ENCODE assay signal across 18 mouse cellular contexts in genomic region chr1:80427425-80427824, GRCm38 (mm10). TPM values are rescaled to one million over a fixed set of nuclear protein-coding genes. Genes with fewer than 3 reads are reported as not detected.
DNase-seq lines count a peak whose midpoint lies in the region; ATAC-seq and TF ChIP-seq lines count a peak whose summit lies in the region.
"Had no signal": no experiment of that assay in that cellular context is flagged by ENCODE, and none has a peak within 500 bp of the region (broad histone marks: within the 10 kb centered on the region; RNA-seq: fewer than 3 reads in every experiment).

No protein-coding gene starts in this region.

- no peak overlapping the region for H3K4me3 ChIP-seq in kidney, adult 2 months (ENCODE audit: insufficient read depth, low read depth, low read length)
- H3K4me3 ChIP-seq in stomach, embryonic 14.5 days (ENCODE audit: low read depth, low read length): no peak overlapping the region
- H3K4me3 ChIP-seq in forebrain, embryonic 15.5 days: no peak overlapping the region
- H3K4me3 ChIP-seq: embryonic facial prominence, embryonic 13.5 days; intestine, embryonic 15.5 days; megakaryocyte, embryonic 14.5 days had no signal

- WGBS in kidney, adult 2 months: 40% methylated on average over 1 of the region's 1 CpGs
- 40% methylated on average over 1 of the region's 1 CpGs for WGBS in stomach, embryonic 14.5 days
- whole genome bisulfite sequencing in forebrain, embryonic 15.5 days: 77% methylated on average over 1 of the region's 1 CpGs

- TF ChIP-seq POLR2A in kidney, adult 2 months (IDR thresholded peaks at IDR 0.05; ENCODE audit: low read depth, low read length): no peak

- no peak overlapping the region for H3K9ac ChIP-seq in stomach, embryonic 14.5 days (replicated peaks; ENCODE audit: low read depth, low read length)
- no peak overlapping the region for H3K9ac ChIP-seq in forebrain, embryonic 15.5 days (replicated peaks)
- H3K9ac ChIP-seq: embryonic facial prominence, embryonic 13.5 days; intestine, embryonic 15.5 days had no signal

- H3K4me1 ChIP-seq in kidney, adult 2 months (ENCODE audit: control insufficient read depth, insufficient read depth, low read length): no peaks in the 10 kb centered on the region
- H3K4me1 ChIP-seq in stomach, embryonic 14.5 days (ENCODE audit: control insufficient read depth, insufficient read depth, low read length): no peaks in the 10 kb centered on the region
- no peaks in the 10 kb centered on the region for H3K4me1 ChIP-seq in forebrain, embryonic 15.5 days
- H3K4me1 ChIP-seq: embryonic facial prominence, embryonic 13.5 days; intestine, embryonic 15.5 days; megakaryocyte, embryonic 14.5 days had no signal

- no peaks in the 10 kb centered on the region for H3K36me3 ChIP-seq in kidney, adult 2 months (ENCODE audit: control insufficient read depth, insufficient read depth, low read length)
- no peaks in the 10 kb centered on the region for H3K36me3 ChIP-seq in stomach, embryonic 14.5 days (ENCODE audit: control insufficient read depth, insufficient read depth, low read length)
- no peaks in the 10 kb centered on the region for H3K36me3 ChIP-seq in forebrain, embryonic 15.5 days
- H3K36me3 ChIP-seq: embryonic facial prominence, embryonic 13.5 days; intestine, embryonic 15.5 days had no signal

- ATAC-seq in cerebellum, adult (ENCODE audit: insufficient number of reproducible peaks, low FRiP score, low TSS enrichment): peak; percentile 97
- peak; percentile 61; the same call in 1 of the 2 replicates for ATAC-seq in stomach, embryonic 14.5 days (ENCODE audit: insufficient number of reproducible peaks, insufficient read depth, low FRiP score, low read depth)
- ATAC-seq in forebrain, embryonic 15.5 days (replicated peaks): no peak
- ATAC-seq: forebrain, embryonic 14.5 days; intestine, embryonic 15.5 days had no signal

- no peak overlapping the region for H3K27ac ChIP-seq in kidney, adult 2 months (ENCODE audit: insufficient read depth, low read depth, low read length)
- peak overlapping the region; percentile 21; the same call in 1 of the 2 replicates for H3K27ac ChIP-seq in stomach, embryonic 14.5 days (ENCODE audit: low read length)
- no peak overlapping the region for H3K27ac ChIP-seq in forebrain, embryonic 15.5 days (replicated peaks)
- H3K27ac ChIP-seq: embryonic facial prominence, embryonic 13.5 days; intestine, embryonic 15.5 days had no signal

- H3K4me2 ChIP-seq in stomach, embryonic 14.5 days (replicated peaks; ENCODE audit: low read depth, low read length): no peak overlapping the region
- H3K4me2 ChIP-seq in forebrain, embryonic 15.5 days (replicated peaks): no peak overlapping the region
- H3K4me2 ChIP-seq: embryonic facial prominence, embryonic 13.5 days; intestine, embryonic 15.5 days had no signal

- peak; percentile 16 for DNase-seq in kidney, adult 2 months
- DNase-seq in kidney, postnatal 25 days: no peak
- DNase-seq in cerebellum, postnatal 10 days: peak; percentile 86 to 88
- no peak for DNase-seq in ovary, postnatal 14 days (ENCODE audit: low spot score)
- DNase-seq: adrenal gland, adult 8-10 months; B cell, adult 2 months; heart, postnatal 4 days; kidney, postnatal 10 days had no signal

- no peak for TF ChIP-seq CTCF in kidney, adult 2 months (conservative IDR thresholded peaks at IDR 0.05; ENCODE audit: insufficient read depth, insufficient read length, low read depth, low read length)

- H3K9me3 ChIP-seq in stomach, embryonic 14.5 days (ENCODE audit: control insufficient read depth, low read depth, low read length): no peaks in the 10 kb centered on the region
- H3K9me3 ChIP-seq in forebrain, embryonic 15.5 days: no peaks in the 10 kb centered on the region
- H3K9me3 ChIP-seq: embryonic facial prominence, embryonic 13.5 days; intestine, embryonic 15.5 days; megakaryocyte, embryonic 14.5 days had no signal

- no peaks in the 10 kb centered on the region for H3K27me3 ChIP-seq in kidney, adult 2 months (replicated peaks; ENCODE audit: control insufficient read depth, insufficient read depth, low read length)
- no peaks in the 10 kb centered on the region for H3K27me3 ChIP-seq in stomach, embryonic 14.5 days (ENCODE audit: control insufficient read depth, insufficient read depth, low read length)
- no peaks in the 10 kb centered on the region for H3K27me3 ChIP-seq in forebrain, embryonic 15.5 days
- H3K27me3 ChIP-seq: embryonic facial prominence, embryonic 13.5 days; intestine, embryonic 15.5 days; megakaryocyte, embryonic 14.5 days had no signal

RNA-seq across cellular contexts. Expression of gene Gm45261, which starts 33.8 kb away (rescaled TPM):
- polyA plus RNA-seq in kidney, adult 2 months (2012; rRNA removed): not detected in 2 replicates
- polyA plus RNA-seq in stomach, embryonic 14.5 days (2014; fragmentation: Nextera tagmentation; extraction: Ambion mirVana): not detected in 2 replicates
- not detected in 2 replicates for polyA plus RNA-seq in forebrain, embryonic 15.5 days (2015; fragmentation: Nextera tagmentation; extraction: Ambion mirVana)
- polyA plus RNA-seq: embryonic facial prominence, embryonic 13.5 days; forebrain, embryonic 14.5 days; intestine, embryonic 15.5 days; lung, embryonic 16.5 days; small intestine, adult 2 months; testis, adult 2 months had no signal

Comparison
In these comparisons a context has a peak if more than half of its experiments do, and no peak if none do; other contexts are left out.
1. DNase-seq: peak in kidney, adult 2 months (single experiment) and cerebellum, postnatal 10 days (2 of 2); none in kidney, postnatal 25 days (0 of 2) and ovary, postnatal 14 days (single experiment).